Mouse (Mus musculus) cortical plate, adult 2 months (tissue): ENCODE results near the gene Il20.

ENCODE experiments used
- CTCF ChIP-seq: fragments of 200-500 bp; IDR thresholded peaks from 2 replicates; pipeline ENCODE4 v1.5.1; 2011; ENCODE audit warnings: mild to moderate bottlenecking, control low read depth, low read length; ENCODE audit not compliant: insufficient read depth; ENCODE audit errors: extremely low read depth
- POLR2A ChIP-seq: fragments of 200-500 bp; IDR thresholded peaks from 2 replicates; pipeline ENCODE4 v1.6.1; 2011; ENCODE audit warnings: mild to moderate bottlenecking, low read length, control low read depth; ENCODE audit not compliant: insufficient read depth; ENCODE audit errors: extremely low read depth

- TF ChIP-seq POLR2A = no peak
- no peak for TF ChIP-seq CTCF
Measured at GRCm38 (mm10) chr1:130911401-130912010, at the start of gene Il20.
